Mouse (Mus musculus) A20 (cell line): ENCODE results near the gene Vps25.

Experiments
- DNase-seq: peaks from one replicate; pipeline ENCODE4 v3.0.0-alpha.2; 2011; ENCODE audit warnings: low read depth, low spot score

The Vps25 gene

DNA sequence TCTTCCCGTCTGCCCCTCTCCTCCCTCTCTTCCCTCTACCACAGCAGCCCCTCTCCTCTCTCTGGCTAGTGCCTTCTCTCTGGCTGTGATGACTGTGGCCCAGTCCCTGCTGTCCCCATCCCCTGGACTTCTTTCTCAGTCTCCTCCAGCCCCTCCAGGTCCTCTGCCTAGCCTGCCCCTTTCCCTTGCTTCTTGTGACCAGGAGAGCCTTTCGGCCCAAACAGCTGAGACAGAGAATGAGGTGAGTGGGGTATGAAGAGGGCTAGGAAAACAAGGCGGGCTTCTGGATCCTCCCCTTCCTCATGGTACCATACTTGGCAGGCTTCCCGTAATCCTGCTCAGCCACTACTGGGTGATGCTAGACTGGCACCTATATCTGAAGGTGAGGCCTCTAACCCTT lies 21.8 kb downstream of the Vps25 start:
- DNase-seq = no peak

DNA sequence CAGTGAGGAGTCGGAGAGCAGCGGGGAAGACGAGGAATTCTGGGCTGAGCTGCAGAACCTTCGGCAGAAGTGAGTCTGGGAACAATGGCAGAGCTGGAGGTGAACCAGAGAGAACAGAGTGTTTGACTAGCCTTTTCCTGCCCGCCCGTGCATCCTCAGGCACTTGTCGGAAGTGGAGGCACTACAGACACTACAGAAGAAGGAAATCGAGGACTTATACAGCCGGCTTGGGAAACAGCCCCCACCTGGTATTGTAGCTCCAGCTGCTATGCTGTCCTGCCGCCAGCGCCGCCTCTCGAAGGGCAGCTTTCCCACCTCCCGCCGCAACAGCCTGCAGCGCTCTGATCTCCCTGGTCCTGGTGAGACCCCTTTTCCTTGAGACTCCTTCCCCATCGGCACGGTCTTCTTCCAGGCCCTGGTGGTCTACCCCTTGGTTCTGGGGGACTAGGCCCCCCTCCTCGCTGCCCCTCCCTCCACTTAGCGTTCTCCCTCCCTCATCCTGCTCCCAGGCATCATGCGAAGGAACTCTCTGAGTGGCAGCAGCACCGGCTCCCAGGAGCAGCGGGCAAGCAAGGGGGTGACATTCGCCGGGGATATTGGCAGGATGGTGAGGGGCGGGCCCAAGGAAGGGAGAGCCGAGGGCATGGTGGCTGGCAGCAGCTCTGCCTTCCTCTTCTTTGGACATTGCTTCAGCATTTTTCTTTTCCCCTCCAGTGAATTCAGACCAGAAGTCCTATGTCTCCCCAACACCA lies 23.0 kb downstream of the Vps25 start:
- no peak for DNase-seq

- DNase-seq = no peak
These were observed 24.1 kb downstream of the Vps25 start for GRCm38 (mm10) chr11:101277381-101278222.

DNA sequence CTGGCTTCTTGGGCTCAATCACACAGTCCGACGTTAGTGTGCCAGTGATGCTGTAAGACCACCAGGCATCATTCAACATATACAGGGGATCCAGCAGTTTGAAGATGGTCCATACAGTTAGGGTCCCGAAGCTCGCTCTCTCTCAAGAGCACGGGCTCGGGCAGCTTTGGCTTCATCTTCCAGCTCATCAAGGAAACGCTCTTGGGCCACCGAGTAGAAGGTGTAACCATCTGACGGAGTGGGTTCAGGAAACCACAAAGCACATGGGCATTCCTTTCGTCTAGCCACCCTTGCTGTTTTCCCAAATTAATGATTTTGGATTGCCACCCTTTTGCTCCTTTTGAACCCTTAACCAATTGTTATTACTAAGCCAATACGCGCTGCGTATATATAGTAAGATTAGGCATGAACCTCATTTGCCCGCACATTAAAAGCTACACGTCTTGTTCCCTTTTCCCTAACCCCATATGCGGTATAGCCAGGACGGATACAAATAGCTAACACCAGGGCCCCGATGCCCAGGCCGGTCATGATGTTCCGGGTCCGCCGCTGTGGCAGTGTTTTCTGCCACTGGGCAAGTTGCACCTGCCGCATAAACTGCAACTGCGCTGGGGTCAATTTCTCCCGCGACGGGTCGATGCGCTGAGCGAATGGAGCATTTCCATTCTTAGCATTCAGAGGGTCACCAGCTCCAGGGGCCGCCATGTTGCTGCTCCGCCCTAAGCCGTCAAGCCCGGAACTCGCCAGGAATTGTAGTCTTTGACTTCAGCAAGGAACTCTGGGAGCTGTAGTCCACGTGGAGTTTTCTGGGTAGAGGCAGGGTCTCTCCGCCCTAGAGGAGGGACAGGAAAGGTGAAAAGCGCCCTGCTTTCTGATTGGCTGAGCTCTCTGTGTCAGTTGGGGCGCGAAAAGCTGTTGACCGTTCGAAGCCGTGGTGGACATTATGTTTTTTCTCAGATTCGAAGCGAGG lies 25.0 kb downstream of the Vps25 start, which contains the start of the genes Cntd1 and Coa3:
Gene Cntd1, plus strand, starts transcription at position 790 of the 970 bp plus-strand sequence.
Gene Coa3, minus strand, starts transcription at position 892 of the 970 bp plus-strand sequence.
- peak; percentile 92 for DNase-seq

- DNase-seq = no peak
These were observed 25.7 kb downstream of the Vps25 start for GRCm38 (mm10) chr11:101279193-101279569.

- DNase-seq = no peak
These were observed 27.3 kb downstream of the Vps25 start for GRCm38 (mm10) chr11:101280837-101281236.

- DNase-seq = no peak
These were observed 29.4 kb downstream of the Vps25 start for GRCm38 (mm10) chr11:101282896-101283295.

DNA sequence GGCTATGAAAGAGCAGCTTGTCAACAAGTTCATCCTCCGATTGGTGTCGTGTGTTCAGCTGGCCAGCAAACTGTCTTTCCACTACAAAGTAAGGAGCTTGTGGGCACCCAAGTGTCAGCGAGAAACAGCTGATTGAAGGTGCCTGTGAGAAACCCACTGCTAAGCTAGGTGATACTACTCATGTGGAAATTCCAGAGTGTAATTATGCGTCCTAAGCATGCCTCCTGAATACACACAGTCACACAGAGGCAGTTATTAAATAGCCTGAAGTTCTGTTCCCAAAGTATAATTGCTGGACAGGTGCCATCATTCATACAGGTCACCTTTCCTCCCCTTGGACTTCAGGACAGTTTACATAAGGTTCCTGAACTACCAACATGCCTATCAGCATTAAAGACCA lies 30.3 kb downstream of the Vps25 start:
- no peak for DNase-seq

GRCm38 (mm10) chr11:101287306-101287705 lies 33.8 kb downstream of the Vps25 start:
- no peak for DNase-seq

DNA sequence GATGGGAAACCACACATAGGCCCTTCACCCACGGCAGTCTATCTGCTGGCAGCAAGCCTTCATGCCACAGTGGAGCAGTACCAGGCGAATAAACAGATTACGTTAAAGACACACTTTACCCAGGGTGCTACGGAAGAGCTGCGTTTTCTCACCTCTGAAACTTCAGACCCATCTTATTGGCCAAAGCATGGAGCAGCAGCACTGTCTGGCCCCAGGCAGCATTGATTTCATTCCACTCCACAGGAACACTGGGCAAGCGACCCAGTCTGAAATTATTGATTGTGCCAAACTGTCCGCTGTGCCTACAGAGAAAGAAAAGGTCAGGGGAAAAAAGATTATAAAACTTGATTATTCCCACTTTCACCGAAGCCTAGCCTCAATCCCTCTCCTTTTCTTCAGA lies 37.7 kb downstream of the Vps25 start:
- DNase-seq = no peak

DNA sequence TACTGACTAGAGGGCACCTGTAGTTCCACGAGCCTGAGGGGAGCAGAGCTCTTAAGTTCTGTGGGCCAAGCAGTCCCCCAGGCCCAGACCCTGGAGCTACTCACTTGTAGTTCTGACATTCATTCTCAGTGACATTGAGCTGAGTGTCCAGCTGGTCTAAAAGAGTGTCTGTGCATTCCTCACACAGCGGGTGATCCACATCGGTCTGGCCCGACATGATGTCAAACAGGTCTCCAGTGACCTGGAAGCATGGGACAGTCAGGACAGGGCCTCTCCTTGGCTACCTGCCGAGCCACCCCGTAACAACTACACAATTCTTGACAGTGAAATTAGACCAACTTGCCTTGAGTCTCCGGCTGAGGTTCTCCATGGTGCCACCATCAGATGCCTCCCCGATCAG lies 41.7 kb downstream of the Vps25 start:
- no peak for DNase-seq

- DNase-seq = peak; percentile 48
These were observed 47.4 kb downstream of the Vps25 start for GRCm38 (mm10) chr11:101300881-101301280.

DNA sequence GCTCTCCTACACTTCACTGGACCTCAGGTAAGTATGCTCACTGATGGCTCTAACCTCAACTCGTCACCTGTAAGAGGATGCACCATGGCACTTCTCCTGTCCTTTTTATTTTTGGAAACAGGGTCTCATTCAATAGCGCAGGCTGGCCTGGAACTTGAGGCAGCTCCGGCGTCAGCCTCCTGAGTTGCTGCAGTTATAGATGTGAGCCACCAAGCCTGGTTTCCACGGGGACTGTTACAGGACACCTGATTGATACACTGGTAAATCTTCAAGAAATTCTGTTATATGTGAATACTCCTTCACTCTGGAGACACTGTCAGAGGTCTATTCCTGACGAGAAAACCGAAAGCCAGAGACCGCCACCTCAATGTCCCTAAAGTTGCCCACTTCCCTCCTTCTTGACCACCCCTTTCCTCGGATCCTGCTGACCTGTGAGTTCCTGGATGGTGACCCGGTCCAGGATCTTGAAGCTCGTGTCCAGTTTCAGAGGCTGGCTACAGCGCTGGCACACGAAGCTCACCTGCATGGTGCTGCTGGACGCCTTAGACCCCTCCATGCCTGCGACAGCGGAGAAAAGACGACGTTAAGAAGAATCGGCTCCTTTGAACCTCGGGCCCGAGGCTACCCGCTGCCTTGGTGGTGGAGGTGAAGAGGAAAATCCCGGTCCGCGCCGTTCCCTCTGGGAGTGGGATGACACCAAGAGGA lies 47.9 kb downstream of the Vps25 start:
- DNase-seq = no peak

DNA sequence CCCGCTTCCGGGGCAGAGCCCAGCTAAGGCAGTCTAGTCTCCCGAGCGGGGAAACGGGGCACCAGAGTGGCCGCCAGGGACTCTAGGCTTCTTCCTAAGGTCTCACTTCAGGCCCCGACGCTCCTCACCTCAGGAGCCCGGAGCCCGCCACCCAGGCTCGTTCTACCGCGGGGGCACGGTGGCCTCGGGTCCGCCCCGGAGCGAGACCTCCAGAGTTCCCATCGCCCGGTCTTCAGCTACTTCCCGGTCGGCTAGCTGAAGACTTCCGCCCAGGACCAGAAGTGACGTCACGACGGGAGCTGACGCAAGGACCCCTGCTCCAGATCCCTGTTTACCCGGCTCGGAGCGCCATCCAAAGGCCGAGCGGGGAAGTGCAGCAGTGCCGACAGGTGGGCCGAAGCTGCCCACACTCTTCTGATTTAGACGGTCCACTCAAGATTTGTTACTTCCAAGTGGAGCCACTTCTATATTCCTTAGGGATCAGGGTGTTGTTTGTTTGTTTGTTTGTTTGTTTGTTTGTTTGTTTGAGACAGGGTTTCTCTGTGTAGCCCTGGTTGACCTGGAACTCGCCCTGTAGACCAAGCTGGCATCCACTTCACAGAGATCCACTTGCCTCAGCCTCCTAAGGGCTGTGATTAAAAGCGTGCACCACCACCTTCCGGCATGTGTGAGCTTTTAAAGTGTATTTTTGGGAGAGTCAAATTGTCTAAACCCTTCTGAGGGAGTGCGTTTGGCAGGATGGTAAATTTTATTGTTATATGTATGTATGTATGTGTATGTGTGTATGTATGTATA lies 48.7 kb downstream of the Vps25 start, which contains the start of gene Becn1:
Gene Becn1, minus strand, starts transcription at position 283 of the 795 bp plus-strand sequence.
- DNase-seq = peak; percentile 96

GRCm38 (mm10) chr11:101307744-101308143 lies 54.2 kb downstream of the Vps25 start:
- DNase-seq = no peak
